Mouse (Mus musculus): ENCODE data around the gene Ppp3cb.
A peak's percentile ranks its signal among the peaks of the same experiment; 100 is the strongest.

- no peak for TF ChIP-seq CTCF (IDR thresholded peaks at IDR 0.05; ENCODE audit: borderline replicate concordance, insufficient read depth, low read length)
- peak; percentile 79 for TF ChIP-seq POLR2A (IDR thresholded peaks at IDR 0.05; ENCODE audit: low read depth, low read length)
These were observed 66.8 kb downstream of the Ppp3cb start, which contains the start of gene Anxa7 for GRCm38 (mm10) chr14:20479291-20480194.

Measured in embryonic fibroblast, embryonic 13.5 days (primary cell).